Mouse (Mus musculus) erythroid progenitor cell, adult 5-6 weeks (primary cell): Measurements from ENCODE around the gene Lgals4. TPM values are rescaled to one million over a fixed set of nuclear protein-coding genes. Genes with fewer than 3 reads are reported as not detected.

Experiments
- ATAC-seq: replicated peaks from 2 replicates; pipeline ENCODE4 v1.8.0; 2016; ENCODE audit warnings: moderate number of reproducible peaks, mild to moderate bottlenecking, moderate TSS enrichment, inconsistent platforms; ENCODE audit not compliant: poor library complexity, low FRiP score, severe bottlenecking
- total RNA-seq, 2 experiments: library from RNA; stranded (forward) in 1 of 2; stranded (reverse) in 1 of 2; fragments of 150-400 nt in 1 of 2; fragments of 186-747, 209-891 nt in 1 of 2; gene quantifications; 2 replicates each; pipeline versions ENCODE4 v1.2.3 to v1.2.4; 2015 to 2017; ENCODE audit warnings: low replicate concordance in 2 of 2

Lgals4 gene
- total RNA-seq, 2 experiments from 2014 or later, result 0.91 TPM; not detected in 1

GRCm38 (mm10) chr7:28820358-28821260, 13.0 kb upstream of the Lgals4 start:
- no peak for ATAC-seq

GRCm38 (mm10) chr7:28821261-28821831, 12.3 kb upstream of the Lgals4 start:
- no peak for ATAC-seq

- ATAC-seq, result no peak
Measured at GRCm38 (mm10) chr7:28822556-28822955, 11.1 kb upstream of the Lgals4 start.

GRCm38 (mm10) chr7:28822993-28823903, 10.4 kb upstream of the Lgals4 start:
- no peak for ATAC-seq

- no peak for ATAC-seq
Measured at GRCm38 (mm10) chr7:28823932-28824331, 9.7 kb upstream of the Lgals4 start.

- ATAC-seq, result peak; percentile 98
Measured at GRCm38 (mm10) chr7:28824941-28825685, 8.5 kb upstream of the Lgals4 start, which contains the start of gene Ech1. Gene Ech1, plus strand, starts transcription at chr7:28825217.

- peak; percentile 42; the same call in 1 of the 2 replicates for ATAC-seq
Measured at GRCm38 (mm10) chr7:28825686-28826401, 7.8 kb upstream of the Lgals4 start.

GRCm38 (mm10) chr7:28826402-28826772, 7.3 kb upstream of the Lgals4 start:
- ATAC-seq, result no peak

- ATAC-seq, result no peak
Measured at GRCm38 (mm10) chr7:28827338-28827737, 6.3 kb upstream of the Lgals4 start.

- ATAC-seq, result no peak
Measured at GRCm38 (mm10) chr7:28829821-28830220, 3.8 kb upstream of the Lgals4 start.

GRCm38 (mm10) chr7:28830981-28831380, 2.7 kb upstream of the Lgals4 start:
- no peak for ATAC-seq

GRCm38 (mm10) chr7:28831411-28832125, 2.1 kb upstream of the Lgals4 start:
- no peak; the same call in 1 of the 2 replicates for ATAC-seq

- no peak for ATAC-seq
Measured at GRCm38 (mm10) chr7:28832137-28832536, 1.5 kb upstream of the Lgals4 start.

- no peak for ATAC-seq
Measured at GRCm38 (mm10) chr7:28836936-28837335, 3.3 kb downstream of the Lgals4 start.

- no peak for ATAC-seq
Measured at GRCm38 (mm10) chr7:28838331-28838730, 4.7 kb downstream of the Lgals4 start.

- ATAC-seq, result no peak
Measured at GRCm38 (mm10) chr7:28847273-28847672, 13.6 kb downstream of the Lgals4 start.

- ATAC-seq, result no peak
Measured at GRCm38 (mm10) chr7:28849700-28850236, 16.1 kb downstream of the Lgals4 start.

- ATAC-seq, result no peak
Measured at GRCm38 (mm10) chr7:28850642-28851041, 17.0 kb downstream of the Lgals4 start.
